7 mouse cellular contexts compared by ENCODE assay signal in genomic region chr1:82839614-82840421, GRCm38 (mm10). TPM values are rescaled to one million over a fixed set of nuclear protein-coding genes. Genes with fewer than 3 reads are reported as not detected.
A peak's percentile ranks its signal among the peaks of the same experiment; 100 is the strongest.
DNase-seq lines count a peak whose midpoint lies in the region; ATAC-seq lines count a peak whose summit lies in the region.

No protein-coding gene starts in this region.

- H3K4me1 ChIP-seq in forebrain, embryonic 11.5 days (replicated peaks; ENCODE audit: control insufficient read depth, insufficient read depth, low read length): peaks cover 2% of the 10 kb centered on the region; the same call in 1 of the 2 replicates
- H3K4me1 ChIP-seq in intestine, embryonic 15.5 days (replicated peaks): no peaks in the 10 kb centered on the region

- H3K36me3 ChIP-seq in forebrain, embryonic 11.5 days (ENCODE audit: control insufficient read depth, insufficient read depth, low read length): no peaks in the 10 kb centered on the region
- no peaks in the 10 kb centered on the region for H3K36me3 ChIP-seq in intestine, embryonic 15.5 days

- peak overlapping the region; percentile 99 for H3K4me3 ChIP-seq in forebrain, embryonic 11.5 days (ENCODE audit: low read depth, low read length)
- H3K4me3 ChIP-seq in intestine, embryonic 15.5 days (replicated peaks): peak overlapping the region; percentile 98

- peak overlapping the region; percentile 62 for H3K27ac ChIP-seq in forebrain, embryonic 11.5 days (ENCODE audit: low read depth, low read length)
- H3K27ac ChIP-seq in intestine, embryonic 15.5 days: peak overlapping the region; percentile 84

- WGBS in forebrain, embryonic 11.5 days: under 1% methylated on average over 71 of the region's 86 CpGs
- under 1% methylated on average over 85 of the region's 86 CpGs for WGBS in intestine, embryonic 15.5 days

- H3K27me3 ChIP-seq in forebrain, embryonic 11.5 days (ENCODE audit: control insufficient read depth, insufficient read depth, low read length): no peaks in the 10 kb centered on the region
- H3K27me3 ChIP-seq in intestine, embryonic 15.5 days (replicated peaks): no peaks in the 10 kb centered on the region

- no peaks in the 10 kb centered on the region for H3K9me3 ChIP-seq in forebrain, embryonic 11.5 days (ENCODE audit: control insufficient read depth, low read length)
- H3K9me3 ChIP-seq in intestine, embryonic 15.5 days: no peaks in the 10 kb centered on the region

- H3K9ac ChIP-seq in forebrain, embryonic 11.5 days (ENCODE audit: low read length): peak overlapping the region; percentile 93
- H3K9ac ChIP-seq in intestine, embryonic 15.5 days: peak overlapping the region; percentile 96

- ATAC-seq in forebrain, embryonic 11.5 days (replicated peaks; ENCODE audit: low FRiP score): peak; percentile 81
- peak; percentile 76 for ATAC-seq in intestine, embryonic 15.5 days
- peak; percentile 38 for ATAC-seq in megakaryocyte progenitor cell, adult 5-6 weeks (replicated peaks; ENCODE audit: poor library complexity)

- peak; percentile 37 for DNase-seq in retina, embryonic 14.5 days (ENCODE audit: low spot score)
- DNase-seq in retina, postnatal 1 day: no peak
- peak; percentile 66 for DNase-seq in R1 (ENCODE audit: low read depth, low spot score)
- DNase-seq in forebrain, embryonic 11.5 days (ENCODE audit: low spot score): no peak
- DNase-seq in thymus, postnatal 14 days: peak; percentile 48

- H3K4me2 ChIP-seq in forebrain, embryonic 11.5 days (ENCODE audit: low read depth, low read length, severe bottlenecking): peak overlapping the region; percentile 78
- H3K4me2 ChIP-seq in intestine, embryonic 15.5 days (replicated peaks): peak overlapping the region; percentile 72

RNA-seq across cellular contexts. Expression of gene Agfg1, which starts 0.5 kb away (rescaled TPM):
- 47.3 and 49.5 TPM in 2 replicates for polyA plus RNA-seq in forebrain, embryonic 11.5 days (2014; fragmentation: Nextera tagmentation; extraction: Ambion mirVana)
- polyA plus RNA-seq in intestine, embryonic 15.5 days (2015; fragmentation: Nextera tagmentation; extraction: Ambion mirVana): 33.0 and 35.7 TPM in 2 replicates
- total RNA-seq in megakaryocyte progenitor cell, adult 5-6 weeks (2015): 43.1 and 48.3 TPM in 2 replicates
- total RNA-seq in megakaryocyte progenitor cell, adult 5-6 weeks (2017): 31.5 and 36.2 TPM in 2 replicates

Comparison
In these comparisons a context has a peak if more than half of its experiments do, and no peak if none do; other contexts are left out.
1. DNase-seq: peak in retina, embryonic 14.5 days (single experiment), R1 (single experiment) and thymus, postnatal 14 days (single experiment); none in retina, postnatal 1 day (single experiment) and forebrain, embryonic 11.5 days (single experiment).
2. Peak in every context shown above with its lines, with median percentiles within 50 percentile points of each other: ATAC-seq.